Mouse (Mus musculus): Measurements from ENCODE around the gene Ccnk.

Gene Ccnk

DNA sequence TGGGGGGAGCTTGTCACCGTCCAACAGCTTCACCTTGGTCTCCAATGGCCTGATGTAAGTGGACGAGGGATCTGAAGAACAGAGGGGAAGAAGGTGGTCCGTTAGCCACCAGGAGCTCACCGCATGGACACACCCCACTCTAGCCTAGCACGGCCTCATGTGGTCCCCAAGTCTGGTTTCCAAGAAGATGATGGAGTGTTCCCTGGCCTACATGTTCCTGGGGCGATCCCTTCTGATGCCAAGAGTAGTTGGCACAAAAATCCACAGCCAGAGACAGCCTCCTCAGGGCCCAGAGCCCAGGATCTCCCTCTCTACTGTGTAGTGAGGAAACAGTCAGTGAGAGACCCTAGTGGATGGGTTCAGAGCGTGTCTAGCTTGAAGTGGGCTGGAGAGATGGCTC lies 42.3 kb downstream of the Ccnk start:
- DNase-seq (ENCODE audit: low spot score), result no peak

DNA sequence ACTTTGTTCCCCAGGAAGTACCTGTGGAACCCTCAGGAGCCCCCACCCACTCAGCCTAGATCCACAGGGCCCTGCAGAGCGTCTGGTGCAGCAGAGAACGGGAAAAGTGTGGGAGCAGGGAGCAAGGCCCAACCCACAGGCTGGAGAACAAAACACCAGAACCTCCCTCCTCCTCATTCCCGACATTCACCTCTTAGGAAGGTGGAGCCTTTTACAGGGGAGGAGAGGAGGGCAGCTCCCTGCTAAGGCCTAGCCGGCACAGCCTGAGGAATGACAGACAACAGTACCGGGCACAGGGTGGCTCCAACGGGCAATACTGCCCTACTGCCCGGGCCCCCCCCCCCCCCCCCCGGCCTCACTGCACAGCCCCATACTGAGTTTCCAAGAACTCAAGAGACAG lies 44.0 kb downstream of the Ccnk start:
- no peak for DNase-seq (ENCODE audit: low spot score)

GRCm38 (mm10) chr12:108225781-108226180 lies 46.4 kb downstream of the Ccnk start:
- no peak for DNase-seq (ENCODE audit: low spot score)

DNA sequence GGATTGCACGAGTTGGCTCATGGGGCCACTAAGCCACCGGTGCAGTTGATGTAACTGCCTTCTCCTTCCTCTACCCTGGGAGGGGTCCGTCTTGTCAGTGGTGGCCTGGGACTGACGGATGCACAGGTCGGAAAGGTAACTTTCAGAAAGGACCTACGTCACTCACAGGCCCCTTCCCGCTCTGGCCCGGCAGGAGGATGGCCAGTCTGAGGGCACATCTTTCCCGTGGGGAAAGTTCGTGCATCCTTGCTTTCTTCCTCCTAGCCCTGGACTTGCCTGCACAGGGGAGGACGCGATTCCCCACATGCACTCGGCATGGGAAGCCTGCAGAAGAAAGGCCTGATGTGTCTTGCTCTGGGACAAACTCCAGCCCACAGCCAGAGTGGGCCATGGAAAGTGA lies 46.8 kb downstream of the Ccnk start:
- DNase-seq (ENCODE audit: low spot score), result no peak

GRCm38 (mm10) chr12:108226941-108227340 lies 47.6 kb downstream of the Ccnk start:
- DNase-seq (ENCODE audit: low spot score), result no peak

GRCm38 (mm10) chr12:108227527-108227926 lies 48.1 kb downstream of the Ccnk start:
- no peak for DNase-seq (ENCODE audit: low spot score)

- no peak for DNase-seq (ENCODE audit: low spot score)
Observed at GRCm38 (mm10) chr12:108230077-108230476, 50.7 kb downstream of the Ccnk start.

DNA sequence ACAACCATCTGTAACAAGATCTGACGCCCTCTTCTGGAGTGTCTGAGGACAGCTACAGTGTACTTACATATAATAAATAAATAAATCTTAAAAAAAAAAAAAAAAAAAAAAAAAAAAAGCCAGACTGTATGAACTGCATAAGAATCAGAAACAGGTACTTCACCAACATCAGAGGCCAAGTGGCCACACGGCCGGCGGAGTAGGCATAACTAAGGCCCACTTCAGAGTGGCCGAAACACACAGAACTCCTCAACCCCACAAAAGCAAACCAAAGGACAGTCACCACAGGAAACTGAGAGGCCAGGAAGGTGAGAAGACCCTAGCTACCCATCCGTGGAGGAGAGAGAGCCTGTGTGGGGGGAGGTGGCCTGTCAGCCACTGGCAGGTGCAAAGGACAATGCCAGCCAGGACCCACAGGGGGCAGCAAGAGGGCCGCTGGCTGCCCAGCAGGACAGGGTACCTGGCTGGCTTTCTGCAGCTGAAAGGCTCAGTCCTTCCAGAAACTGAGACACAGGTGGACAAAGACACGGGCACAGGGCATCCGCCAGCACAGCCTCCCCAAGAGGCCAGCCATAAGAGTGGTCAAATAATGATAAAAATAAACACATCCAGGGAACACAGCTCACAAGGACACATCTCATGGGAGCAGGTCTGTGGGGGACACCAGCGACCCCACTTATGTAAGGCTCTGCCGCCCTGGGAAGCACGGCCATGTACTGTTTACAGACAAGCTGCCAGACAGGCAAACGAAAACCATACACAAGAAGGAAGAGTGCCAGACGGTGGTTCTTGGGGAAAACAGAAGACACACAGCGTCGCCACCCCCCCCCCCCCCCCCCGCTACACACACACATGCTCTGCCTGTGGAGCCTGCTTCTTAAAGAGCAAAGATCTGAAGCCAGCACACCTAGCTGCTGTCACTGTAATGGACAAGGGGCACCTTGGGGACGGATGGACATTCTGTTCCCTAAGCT lies 51.7 kb downstream of the Ccnk start:
- no peak for DNase-seq (ENCODE audit: low spot score)

GRCm38 (mm10) chr12:108231901-108232300 lies 52.5 kb downstream of the Ccnk start:
- DNase-seq (ENCODE audit: low spot score), result no peak

GRCm38 (mm10) chr12:108233736-108234135 lies 54.4 kb downstream of the Ccnk start:
- no peak for DNase-seq (ENCODE audit: low spot score)

DNA sequence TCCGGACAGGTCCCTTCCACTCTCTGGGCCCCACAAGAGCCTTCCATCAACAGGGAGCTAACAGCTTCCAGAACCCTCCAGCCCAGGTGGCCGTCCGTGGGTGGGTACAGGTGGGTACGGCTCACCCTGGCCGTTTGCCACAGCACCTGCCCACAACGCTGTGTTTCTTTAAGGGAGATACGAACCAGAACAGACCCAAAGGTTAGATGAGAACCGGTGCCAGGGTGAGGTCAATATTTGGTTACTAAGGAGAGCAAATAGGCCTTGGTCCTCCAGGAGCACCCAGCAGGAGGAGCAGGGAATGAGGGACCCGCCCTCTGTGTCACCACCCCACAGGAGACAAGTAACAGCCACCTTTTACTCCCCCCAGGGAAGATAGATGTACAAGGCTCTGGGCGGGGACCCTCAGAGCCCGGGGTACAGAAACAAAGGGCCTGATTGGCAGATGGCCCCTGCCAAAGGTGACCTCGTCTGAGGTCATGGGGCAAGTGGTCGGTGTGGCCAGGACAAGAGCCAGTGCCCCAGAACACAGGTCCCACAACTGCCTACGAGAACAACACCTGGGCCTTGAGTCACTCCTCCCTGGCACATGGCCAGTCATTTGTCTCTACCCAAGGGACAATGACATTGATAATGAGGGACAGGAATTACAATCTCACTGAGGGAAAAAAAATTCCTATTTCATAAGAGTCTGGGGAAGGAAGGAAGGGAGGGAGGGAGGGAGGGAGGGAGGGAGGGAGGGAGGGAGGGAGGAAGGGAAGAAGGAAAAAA lies 55.6 kb downstream of the Ccnk start:
- no peak for DNase-seq (ENCODE audit: low spot score)

DNA sequence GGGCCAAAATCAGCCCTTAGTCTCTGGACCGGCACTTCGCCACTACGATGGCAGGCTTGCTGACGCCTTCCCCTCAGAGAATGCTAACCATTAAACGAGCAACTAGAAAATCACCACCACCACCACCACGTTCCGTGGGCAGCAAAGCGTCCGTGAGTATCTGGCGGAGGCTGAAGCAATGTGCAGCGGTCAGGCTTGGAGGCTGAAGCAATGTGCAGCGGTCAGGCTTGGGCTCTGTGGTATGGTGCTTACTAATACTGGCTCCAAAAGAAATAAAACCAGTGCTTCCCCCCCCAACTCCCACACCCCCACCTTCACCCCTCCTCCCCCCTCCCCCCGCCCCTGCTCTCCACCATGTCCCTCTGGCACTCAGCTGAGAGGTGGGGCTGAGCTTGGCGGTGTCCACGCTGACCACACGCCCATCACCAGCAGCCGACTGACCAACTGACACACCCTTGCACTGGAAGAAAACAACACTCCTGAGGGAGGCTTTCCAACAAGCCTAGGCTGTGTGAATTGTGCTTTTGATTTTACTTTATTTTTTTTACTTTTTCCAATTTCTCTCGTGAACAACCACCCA lies 56.7 kb downstream of the Ccnk start:
- DNase-seq (ENCODE audit: low spot score), result no peak

DNA sequence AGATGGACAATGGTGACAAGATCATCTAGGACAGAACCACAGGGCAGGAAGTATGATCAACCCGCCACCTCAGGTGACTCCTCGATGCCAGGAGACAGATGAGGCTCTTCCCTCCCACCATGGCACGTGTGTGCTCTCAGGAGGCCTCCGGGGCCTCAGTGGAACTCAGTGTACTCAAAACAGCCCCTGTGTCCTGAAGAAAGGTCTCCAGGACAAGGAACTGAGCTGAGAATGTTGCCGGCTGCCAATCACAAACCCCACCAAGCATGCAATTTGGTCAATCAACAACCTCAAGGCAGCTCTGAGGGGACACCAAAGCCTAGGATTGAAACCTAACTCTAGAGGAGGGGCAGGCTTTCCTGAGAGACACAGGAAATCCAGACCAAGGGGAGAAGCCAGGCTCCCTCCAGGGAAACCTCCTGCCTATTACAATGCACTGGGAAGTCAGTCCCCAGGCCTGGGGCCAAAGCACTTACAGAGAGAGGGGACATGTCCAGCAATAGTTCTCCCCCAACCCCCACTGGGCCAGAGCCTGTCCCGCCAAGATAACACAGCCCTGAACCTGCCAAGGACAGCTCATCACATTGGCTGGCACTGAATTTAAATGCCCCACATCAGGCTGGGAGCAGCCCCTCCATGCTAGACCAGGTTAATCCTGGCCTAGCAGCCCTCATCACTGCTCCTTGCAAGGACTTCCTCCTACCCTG lies 58.1 kb downstream of the Ccnk start:
- DNase-seq (ENCODE audit: low spot score), result no peak

DNA sequence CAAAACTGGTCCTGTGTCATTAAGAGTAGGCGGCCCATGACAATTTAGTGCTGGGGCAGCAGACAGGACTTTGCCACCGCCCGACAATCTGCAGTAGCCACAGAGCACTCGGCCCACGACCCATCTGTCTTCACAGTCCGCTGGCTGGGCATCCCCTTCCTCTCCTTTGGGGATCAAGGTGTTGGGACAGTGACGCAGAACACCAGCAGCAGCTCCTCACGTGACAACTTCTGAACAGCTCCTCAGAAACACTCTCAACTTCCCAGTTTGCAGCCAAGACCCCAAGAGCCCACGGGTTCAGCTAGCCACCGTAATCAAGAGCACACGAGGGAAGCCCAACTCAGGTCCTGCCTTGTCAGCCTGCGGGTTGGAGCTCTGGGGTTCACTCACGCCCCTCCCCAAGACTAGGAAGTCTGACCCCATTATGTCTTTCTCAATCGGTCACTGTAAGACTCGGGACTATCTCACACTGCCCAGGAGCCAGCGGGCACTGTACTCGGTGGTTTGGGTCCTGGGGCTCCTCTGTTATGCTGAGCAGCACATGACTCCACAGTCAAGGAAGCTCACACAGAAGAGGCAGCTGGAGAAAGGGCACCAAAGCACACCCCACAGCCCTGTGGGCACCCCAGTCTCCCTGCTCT lies 59.1 kb downstream of the Ccnk start:
- DNase-seq (ENCODE audit: low spot score), result no peak

- DNase-seq (ENCODE audit: low spot score), result peak; percentile 46
Observed at GRCm38 (mm10) chr12:108239441-108239840, 60.1 kb downstream of the Ccnk start.

DNA sequence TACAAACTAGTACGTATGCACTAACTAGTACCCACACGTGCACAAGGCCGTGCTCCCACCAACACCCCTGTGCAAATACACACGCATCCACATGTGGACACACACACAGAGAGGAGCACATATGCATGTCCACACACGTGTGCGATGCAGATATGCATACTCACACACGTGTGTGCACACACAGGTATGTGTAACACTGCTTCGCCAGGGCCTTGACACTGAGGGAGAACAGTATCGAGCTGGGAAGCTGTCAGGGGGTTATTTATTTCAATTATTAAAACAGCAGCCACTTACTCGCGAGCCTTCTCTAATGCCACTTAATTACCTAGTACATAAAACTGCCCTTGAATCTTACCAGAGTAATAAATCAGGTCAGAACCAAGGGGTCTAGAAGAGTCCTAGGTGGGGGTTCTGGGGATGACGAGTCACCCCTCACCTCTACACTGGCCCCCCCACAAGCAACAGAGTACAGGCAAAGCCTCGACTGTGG lies 61.1 kb downstream of the Ccnk start:
- no peak for DNase-seq (ENCODE audit: low spot score)

DNA sequence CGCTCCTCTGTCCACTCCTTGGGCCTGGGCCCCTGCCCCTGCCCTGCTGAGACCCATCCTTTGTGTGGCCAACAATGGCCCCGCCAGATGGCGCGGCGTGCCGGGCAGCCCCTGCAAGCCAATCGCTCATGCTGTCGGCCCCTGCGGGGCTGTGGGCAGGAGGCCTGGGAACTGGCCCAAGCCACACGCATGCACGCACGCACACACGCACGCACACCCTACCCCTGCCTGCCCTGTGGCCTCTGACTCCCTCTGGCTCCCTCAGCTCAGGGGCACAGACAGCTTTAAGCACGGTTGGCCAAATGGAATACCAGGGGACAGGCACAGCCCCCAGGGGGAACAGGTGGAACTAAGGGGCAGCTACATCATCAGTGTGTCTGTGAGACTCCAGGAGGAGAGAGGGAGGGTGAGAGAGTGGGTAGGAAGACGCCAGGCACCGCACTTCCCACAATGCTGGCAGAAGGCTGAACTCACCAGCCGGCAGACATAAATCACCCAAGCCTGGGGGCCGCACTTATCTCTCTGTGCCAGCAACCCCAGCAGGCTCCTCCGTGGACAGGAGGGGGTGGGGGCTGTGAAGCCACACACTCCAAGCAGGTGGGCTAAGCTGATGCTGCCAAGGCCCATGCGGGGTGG lies 61.7 kb downstream of the Ccnk start:
- no peak for DNase-seq (ENCODE audit: low spot score)

DNA sequence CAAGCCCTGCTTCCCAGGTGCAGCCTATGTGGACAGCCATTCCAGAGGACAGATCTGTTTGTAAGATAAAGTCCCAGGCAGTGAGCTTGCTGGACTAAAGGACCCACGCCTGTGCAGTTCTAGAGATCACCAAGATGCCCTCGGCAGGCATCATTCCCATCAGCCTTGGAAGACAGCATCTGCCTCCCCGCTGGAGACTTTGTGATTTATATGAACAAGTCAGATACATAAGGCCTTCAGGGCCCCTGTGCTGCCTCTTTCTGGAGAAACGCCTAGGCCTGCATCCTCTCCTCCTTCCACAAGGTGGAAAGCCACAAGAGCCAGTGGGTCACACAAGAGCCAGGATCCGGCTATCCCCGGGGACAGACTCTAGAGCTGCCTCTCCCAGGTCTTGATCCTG lies 62.2 kb downstream of the Ccnk start:
- no peak for DNase-seq (ENCODE audit: low spot score)

- DNase-seq (ENCODE audit: low spot score), result no peak
Observed at GRCm38 (mm10) chr12:108242243-108242745, 62.9 kb downstream of the Ccnk start.

DNA sequence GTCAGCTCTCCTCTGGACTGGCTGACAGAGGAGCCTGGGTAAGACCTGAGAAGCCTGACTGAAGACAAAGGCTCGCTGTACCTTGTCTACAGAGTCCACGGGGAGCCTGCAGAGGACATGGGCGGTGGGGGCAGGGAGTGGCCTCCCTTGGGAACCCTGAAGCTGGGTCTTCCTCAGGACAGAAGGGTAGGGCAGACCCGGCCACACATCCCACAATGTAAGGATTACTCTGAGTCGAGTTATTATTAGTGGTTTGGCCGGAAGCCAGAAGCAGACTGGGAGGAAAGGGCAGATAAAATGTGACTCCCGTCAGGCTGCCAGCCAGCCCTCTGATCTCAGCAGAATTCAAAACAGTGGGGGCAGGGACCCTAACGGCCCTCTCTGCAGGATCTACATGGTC lies 65.4 kb downstream of the Ccnk start:
- peak; percentile 56 for DNase-seq (ENCODE audit: low spot score)

DNA sequence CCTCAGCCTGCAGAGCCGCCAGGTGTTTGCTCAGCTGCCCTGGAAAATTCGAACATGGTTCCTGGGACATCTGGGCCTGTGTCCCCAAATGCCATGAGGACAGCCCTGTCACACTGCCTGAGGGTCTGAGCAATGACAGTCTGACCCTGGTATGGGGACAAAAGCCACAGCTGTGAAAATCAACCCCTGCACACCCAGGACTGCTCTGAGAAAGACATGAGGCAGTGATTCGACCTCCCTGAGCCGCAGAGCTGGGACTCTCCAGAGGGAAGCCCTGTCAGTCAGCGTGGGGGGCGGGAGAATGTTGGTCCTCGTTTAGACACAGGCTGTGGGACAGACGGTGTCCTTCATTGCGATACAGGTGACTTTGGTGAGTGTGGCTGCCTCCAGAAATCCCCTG lies 66.2 kb downstream of the Ccnk start:
- no peak for DNase-seq (ENCODE audit: low spot score)
